ENCODE assay signal across 9 mouse cellular contexts in the genomic region with DNA sequence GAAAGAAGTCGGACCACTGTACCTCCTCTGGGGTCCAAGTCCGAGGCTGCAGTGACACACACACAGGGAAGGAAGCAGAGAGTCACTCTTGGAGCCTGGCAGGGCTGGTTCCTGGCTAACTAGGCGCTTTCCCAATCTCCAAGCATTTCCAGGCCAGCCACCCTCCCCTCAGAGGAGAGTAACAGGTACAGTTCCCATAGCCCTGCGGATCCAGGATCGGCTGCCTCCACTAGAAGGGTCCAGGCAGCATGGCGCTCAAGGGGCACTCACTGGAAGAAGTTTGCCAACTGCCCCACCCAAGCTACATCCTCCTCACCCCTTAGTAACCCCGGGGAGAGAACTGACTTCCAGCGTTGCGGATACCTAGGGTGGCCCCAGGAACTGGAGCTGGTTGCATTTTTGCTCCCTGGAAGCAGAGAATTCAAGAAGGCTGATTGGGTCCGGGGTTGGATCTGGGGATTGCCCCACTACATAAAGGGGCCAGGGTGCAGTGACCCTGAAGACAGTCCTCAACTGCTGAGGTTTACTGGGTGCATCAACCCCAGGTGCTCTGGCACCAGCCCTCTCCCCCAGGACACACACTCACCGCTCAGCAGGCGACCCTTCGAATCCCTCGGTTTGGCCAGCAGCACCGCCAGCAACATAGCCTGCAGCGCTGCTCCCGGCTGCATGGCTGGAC. TPM values are rescaled to one million over a fixed set of nuclear protein-coding genes. Genes with fewer than 3 reads are reported as not detected.
A peak's percentile ranks its signal among the peaks of the same experiment; 100 is the strongest.
DNase-seq lines count a peak whose midpoint lies in the region; ATAC-seq and TF ChIP-seq lines count a peak whose summit lies in the region.
"Had no signal": no experiment of that assay in that cellular context is flagged by ENCODE, and none has a peak within 500 bp of the region (broad histone marks: within the 10 kb centered on the region; RNA-seq: fewer than 3 reads in every experiment).

No protein-coding gene starts in this region.

- DNase-seq in adrenal gland, postnatal 10 days = peak; percentile 21
- no peak for DNase-seq in adrenal gland, postnatal 4 days (ENCODE audit: low spot score in 2 of 2)
- no peak for DNase-seq in hindbrain, embryonic 14.5 days (ENCODE audit: low spot score)
- DNase-seq in layer of hippocampus, adult 11-12 months (ENCODE audit: low spot score) = no peak

- peaks cover 21% of the 10 kb centered on the region for H3K27me3 ChIP-seq in erythroblast, embryonic 14.5 days (ENCODE audit: control insufficient read depth)
- H3K27me3 ChIP-seq in hindbrain, embryonic 14.5 days (ENCODE audit: control insufficient read depth, insufficient read depth, low read length) = peaks cover 4% of the 10 kb centered on the region; the same call in 1 of the 2 replicates
- H3K27me3 ChIP-seq in liver, embryonic 16.5 days (ENCODE audit: control insufficient read depth, insufficient read depth, low read depth, low read length) = no peaks in the 10 kb centered on the region
- peaks cover 21% of the 10 kb centered on the region for H3K27me3 ChIP-seq in neural tube, embryonic 13.5 days

- peak overlapping the region; percentile 51 for H3K4me2 ChIP-seq in hindbrain, embryonic 14.5 days (replicated peaks)
- H3K4me2 ChIP-seq in liver, embryonic 16.5 days (ENCODE audit: low read depth, low read length) = peak overlapping the region; percentile 70
- H3K4me2 ChIP-seq in neural tube, embryonic 13.5 days = peak overlapping the region; percentile 57

- 0 out of 2 replicates have a peak overlapping the region, but pooled peaks have one; percentile 4 for H3K9ac ChIP-seq in hindbrain, embryonic 14.5 days
- H3K9ac ChIP-seq in liver, embryonic 16.5 days (ENCODE audit: low read depth, low read length) = peak overlapping the region; percentile 31; the same call in 1 of the 2 replicates
- H3K9ac ChIP-seq in neural tube, embryonic 13.5 days = peak overlapping the region; percentile 53

- H3K4me3 ChIP-seq in bone marrow, adult 2 months (replicated peaks; ENCODE audit: control insufficient read depth, low read depth, low read length) = peak overlapping the region; percentile 62
- peak overlapping the region; percentile 49 for H3K4me3 ChIP-seq in erythroblast, embryonic 14.5 days (replicated peaks)
- H3K4me3 ChIP-seq in hindbrain, embryonic 14.5 days (replicated peaks; ENCODE audit: low read length) = peak overlapping the region; percentile 23
- H3K4me3 ChIP-seq in liver, embryonic 16.5 days (ENCODE audit: low read depth, low read length) = peak overlapping the region; percentile 56
- peak overlapping the region; percentile 34 for H3K4me3 ChIP-seq in neural tube, embryonic 13.5 days

- H3K36me3 ChIP-seq in erythroblast, embryonic 14.5 days (ENCODE audit: control insufficient read depth) = no peaks in the 10 kb centered on the region
- no peaks in the 10 kb centered on the region for H3K36me3 ChIP-seq in hindbrain, embryonic 14.5 days (replicated peaks; ENCODE audit: control insufficient read depth, insufficient read depth)
- H3K36me3 ChIP-seq in liver, embryonic 16.5 days (ENCODE audit: control insufficient read depth, insufficient read depth) = no peaks in the 10 kb centered on the region
- H3K36me3 ChIP-seq in neural tube, embryonic 13.5 days = no peaks in the 10 kb centered on the region

- TF ChIP-seq CTCF in bone marrow, adult 2 months (IDR thresholded peaks at IDR 0.05; ENCODE audit: control insufficient read depth, insufficient read depth, low read length) = no peak

- no peak overlapping the region for H3K27ac ChIP-seq in bone marrow, adult 2 months (ENCODE audit: control insufficient read depth, insufficient read depth, low read depth, low read length, poor library complexity)
- H3K27ac ChIP-seq in hindbrain, embryonic 14.5 days = no peak overlapping the region
- H3K27ac ChIP-seq in liver, embryonic 16.5 days (ENCODE audit: low read length) = no peak overlapping the region
- no peak overlapping the region for H3K27ac ChIP-seq in neural tube, embryonic 13.5 days (replicated peaks)

- no peak for TF ChIP-seq POLR2A in bone marrow, adult 2 months (IDR thresholded peaks at IDR 0.05; ENCODE audit: borderline replicate concordance, control insufficient read depth, low read depth, low read length)

- under 1% methylated on average over 17 of the region's 17 CpGs for WGBS in bone marrow, adult 2 months
- WGBS in hindbrain, embryonic 14.5 days = under 1% methylated on average over 17 of the region's 17 CpGs
- WGBS in liver, embryonic 16.5 days (ENCODE audit: insufficient replicate concordance) = under 1% methylated on average over 17 of the region's 17 CpGs
- 1% methylated on average over 17 of the region's 17 CpGs for WGBS in neural tube, embryonic 13.5 days

- no peaks in the 10 kb centered on the region for H3K9me3 ChIP-seq in erythroblast, embryonic 14.5 days (ENCODE audit: control insufficient read depth, low read length)
- H3K9me3 ChIP-seq in hindbrain, embryonic 14.5 days (ENCODE audit: control insufficient read depth, low read length) = no peaks in the 10 kb centered on the region
- no peaks in the 10 kb centered on the region for H3K9me3 ChIP-seq in liver, embryonic 16.5 days (replicated peaks; ENCODE audit: control insufficient read depth, low read length)
- H3K9me3 ChIP-seq in neural tube, embryonic 13.5 days = no peaks in the 10 kb centered on the region

- H3K4me1 ChIP-seq in bone marrow, adult 2 months (ENCODE audit: control insufficient read depth, insufficient read depth, low read length) = no peaks in the 10 kb centered on the region
- H3K4me1 ChIP-seq in erythroblast, embryonic 14.5 days (ENCODE audit: control insufficient read depth) = peaks cover 21% of the 10 kb centered on the region
- H3K4me1 ChIP-seq in hindbrain, embryonic 14.5 days (replicated peaks; ENCODE audit: control insufficient read depth, insufficient read depth, low read length) = peaks cover 8% of the 10 kb centered on the region
- H3K4me1 ChIP-seq in liver, embryonic 16.5 days (ENCODE audit: control insufficient read depth, low read depth, low read length) = peaks cover 11% of the 10 kb centered on the region; the same call in 1 of the 2 replicates
- peaks cover 21% of the 10 kb centered on the region for H3K4me1 ChIP-seq in neural tube, embryonic 13.5 days (replicated peaks)

- no peak for ATAC-seq in hindbrain, embryonic 14.5 days (ENCODE audit: low FRiP score)
- ATAC-seq in liver, embryonic 16.5 days (ENCODE audit: low read depth) = 0 out of 2 replicates have a peak, but pooled peaks have one; percentile 5
- peak; percentile 63 for ATAC-seq in neural tube, embryonic 13.5 days (ENCODE audit: low read depth)

RNA-seq across cellular contexts. Expression of a gene that starts 0.5 kb away (rescaled TPM):
- 1 to 10 TPM; 6.4 to 8.2 TPM for total RNA-seq in adrenal gland, postnatal 10 days (2021)
- total RNA-seq in adrenal gland, postnatal 4 days (2021) = 10 to 100 TPM in 1 of 2 experiments, 1 to 10 TPM in 1; 7.7 to 10.4 TPM
- 2.6 and 4.5 TPM in 2 replicates for polyA plus RNA-seq in bone marrow, adult 2 months (2011; ENCODE audit: insufficient read depth, insufficient read length, low replicate concordance, missing spikeins)
- not detected in 2 replicates for polyA plus RNA-seq in erythroblast, embryonic 14.5 days (2012)
- 2.1 TPM in 2 replicates for polyA plus RNA-seq in hindbrain, embryonic 14.5 days (2014; fragmentation: Nextera tagmentation; extraction: Ambion mirVana)
- 1.3 and 1.4 TPM in 2 replicates for polyA plus RNA-seq in liver, embryonic 16.5 days (2015; fragmentation: Nextera tagmentation; extraction: Ambion mirVana)
- polyA plus RNA-seq in neural tube, embryonic 13.5 days (2015; fragmentation: Nextera tagmentation; extraction: Ambion mirVana) = 2.4 and 2.7 TPM in 2 replicates

RNA-seq across cellular contexts. Expression of a gene that starts 15.7 kb away (rescaled TPM):
- not detected for total RNA-seq in adrenal gland, postnatal 10 days (2021)
- total RNA-seq in adrenal gland, postnatal 4 days (2021) = not detected
- not detected in 2 replicates for polyA plus RNA-seq in bone marrow, adult 2 months (2011; ENCODE audit: insufficient read depth, insufficient read length, low replicate concordance, missing spikeins)
- polyA plus RNA-seq in erythroblast, embryonic 14.5 days (2012) = not detected in 2 replicates
- polyA plus RNA-seq in hindbrain, embryonic 14.5 days (2014; fragmentation: Nextera tagmentation; extraction: Ambion mirVana) = not detected in 2 replicates
- polyA plus RNA-seq in liver, embryonic 16.5 days (2015; fragmentation: Nextera tagmentation; extraction: Ambion mirVana) = not detected in 2 replicates
- polyA plus RNA-seq in neural tube, embryonic 13.5 days (2015; fragmentation: Nextera tagmentation; extraction: Ambion mirVana) = not detected in 2 replicates
- total RNA-seq: layer of hippocampus, postnatal 10 days had no signal

RNA-seq across cellular contexts. Expression of a gene that starts 25.4 kb away (rescaled TPM):
- not detected for total RNA-seq in adrenal gland, postnatal 10 days (2021)
- total RNA-seq in adrenal gland, postnatal 4 days (2021) = under 1 TPM in 1 of 2 experiments, not detected in 1; 0.31 TPM
- polyA plus RNA-seq in bone marrow, adult 2 months (2011; ENCODE audit: insufficient read depth, insufficient read length, low replicate concordance, missing spikeins) = not detected in 2 replicates
- not detected in 2 replicates for polyA plus RNA-seq in erythroblast, embryonic 14.5 days (2012)
- polyA plus RNA-seq in hindbrain, embryonic 14.5 days (2014; fragmentation: Nextera tagmentation; extraction: Ambion mirVana) = 1.7 and 1.8 TPM in 2 replicates
- not detected in 2 replicates for polyA plus RNA-seq in liver, embryonic 16.5 days (2015; fragmentation: Nextera tagmentation; extraction: Ambion mirVana)
- 0.60 TPM in 1 of 2 replicates, not detected in the other for polyA plus RNA-seq in neural tube, embryonic 13.5 days (2015; fragmentation: Nextera tagmentation; extraction: Ambion mirVana)
